Mouse (Mus musculus) midbrain, embryonic 13.5 days (tissue): ENCODE measurements at regions not wholly inside any gene's neighbourhood (a gene's known extent, or its start where the extent isn't known, plus 50 kb on each side); places are given as distances from the start of the nearest gene placed in this dataset.

ENCODE experiments used
- ATAC-seq: fragments of 200-750 bp; cut with Nextera tagmentation; 2 replicates; pipeline ENCODE4 v1.8.0; 2017; ENCODE audit warnings: mild to moderate bottlenecking, moderate TSS enrichment, moderate library complexity
- H3K27ac ChIP-seq: fragments of 300-500 bp; sonication (generic); 2 replicates; pipeline ENCODE4 v1.5.1; 2015; ENCODE audit warnings: inconsistent platforms, mild to moderate bottlenecking, moderate library complexity
- H3K27me3 ChIP-seq: fragments of 300-500 bp; sonication (generic); 2 replicates; pipeline ENCODE4 v1.6.1; 2015; ENCODE audit warnings: mild to moderate bottlenecking, inconsistent platforms
- H3K36me3 ChIP-seq: fragments of 300-500 bp; sonication (generic); 2 replicates; pipeline ENCODE4 v1.6.1; 2015; ENCODE audit warnings: mild to moderate bottlenecking, inconsistent platforms
- H3K4me1 ChIP-seq: fragments of 300-500 bp; sonication (generic); replicated peaks from 2 replicates; pipeline ENCODE4 v1.6.1; 2015; ENCODE audit warnings: inconsistent platforms
- H3K4me2 ChIP-seq: fragments of 300-500 bp; sonication (generic); replicated peaks from 2 replicates; pipeline ENCODE4 v1.6.1; 2015; ENCODE audit warnings: moderate library complexity, mild to moderate bottlenecking, inconsistent platforms
- H3K4me3 ChIP-seq: fragments of 300-500 bp; sonication (generic); replicated peaks from 2 replicates; pipeline ENCODE4 v1.5.1; 2015; ENCODE audit warnings: mild to moderate bottlenecking, inconsistent platforms
- H3K9ac ChIP-seq: fragments of 300-500 bp; sonication (generic); replicated peaks from 2 replicates; pipeline ENCODE4 v1.6.1; 2015; ENCODE audit warnings: mild to moderate bottlenecking, inconsistent platforms
- H3K9me3 ChIP-seq: fragments of 300-500 bp; sonication (generic); 2 replicates; pipeline ENCODE4 v1.6.1; 2016; ENCODE audit warnings: mild to moderate bottlenecking, inconsistent platforms
- WGBS: fragments of 180-500 bp; shearing (Covaris S2); methylation state at CpG from one replicate; pipeline ENCODE4 v1.1.7; 2015; 5-methylcytosine and 5-hydroxymethylcytosine counted together

DNA sequence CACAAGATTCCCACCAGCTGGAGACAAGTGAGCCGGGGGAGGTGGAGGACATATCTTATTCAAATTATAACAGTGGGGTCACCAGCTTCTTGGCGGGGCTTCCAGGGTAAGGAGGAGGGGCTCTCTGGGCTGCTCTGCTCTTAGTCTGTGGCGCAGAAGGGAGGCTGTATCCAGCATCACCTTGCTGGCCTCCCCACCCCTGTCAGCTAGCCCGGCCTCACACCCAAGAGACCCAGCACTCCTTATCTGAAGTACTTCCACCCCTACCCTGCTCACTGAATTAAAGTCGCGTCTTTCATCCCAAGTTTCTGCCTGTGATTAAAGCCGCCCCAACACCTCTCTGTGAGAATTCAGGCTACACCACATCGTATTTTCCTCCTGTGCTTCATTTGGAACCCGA lies 119.8 kb upstream of the Zfp507 start:
- Histone ChIP-seq H3K36me3 (no peaks in the 10 kb centered on the region), H3K4me2 (peak overlapping the region; percentile 37), H3K4me3 (no peak overlapping the region), H3K27me3 (no peaks in the 10 kb centered on the region), H3K4me1 (peaks cover 21% of the 10 kb centered on the region), H3K9ac (no peak overlapping the region; the same call in 1 of the 2 replicates), H3K9me3 (peaks cover 5% of the 10 kb centered on the region; the same call in 1 of the 2 replicates), H3K27ac (no peak overlapping the region)
- ATAC-seq, result peak; percentile 62; the same call in 1 of the 2 replicates
- 34% methylated on average over 9 of the region's 9 CpGs for WGBS

DNA sequence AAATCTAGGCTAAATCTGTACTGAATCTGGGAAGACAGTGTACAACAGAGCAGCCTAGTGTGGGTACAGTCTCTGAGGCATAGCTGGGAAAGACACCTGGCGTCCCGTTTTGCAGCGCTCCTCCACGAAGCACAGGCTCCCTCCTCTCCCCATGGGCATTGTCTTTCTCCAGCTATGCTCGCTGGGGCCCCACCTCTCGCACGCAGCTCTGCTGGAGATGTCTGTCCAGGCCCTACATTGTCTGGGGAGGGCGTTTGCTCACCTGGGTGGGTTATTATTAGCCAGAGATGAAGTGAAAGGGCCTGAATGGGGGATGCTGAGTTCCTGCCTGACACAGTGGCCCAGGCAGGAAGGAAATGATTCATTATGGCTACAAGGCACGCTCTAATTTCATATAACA lies 118.1 kb upstream of the Zfp507 start:
- H3K4me1 ChIP-seq, result peaks cover 21% of the 10 kb centered on the region
- H3K9ac ChIP-seq, result no peak overlapping the region
- WGBS, result 37% methylated on average over 9 of the region's 9 CpGs
- H3K27me3 ChIP-seq, result no peaks in the 10 kb centered on the region
- peak; percentile 27; the same call in 1 of the 2 replicates for ATAC-seq
- H3K36me3 ChIP-seq, result no peaks in the 10 kb centered on the region
- H3K9me3 ChIP-seq, result no peaks in the 10 kb centered on the region
- H3K4me2 ChIP-seq, result no peak overlapping the region
- no peak overlapping the region for H3K27ac ChIP-seq
- no peak overlapping the region for H3K4me3 ChIP-seq

DNA sequence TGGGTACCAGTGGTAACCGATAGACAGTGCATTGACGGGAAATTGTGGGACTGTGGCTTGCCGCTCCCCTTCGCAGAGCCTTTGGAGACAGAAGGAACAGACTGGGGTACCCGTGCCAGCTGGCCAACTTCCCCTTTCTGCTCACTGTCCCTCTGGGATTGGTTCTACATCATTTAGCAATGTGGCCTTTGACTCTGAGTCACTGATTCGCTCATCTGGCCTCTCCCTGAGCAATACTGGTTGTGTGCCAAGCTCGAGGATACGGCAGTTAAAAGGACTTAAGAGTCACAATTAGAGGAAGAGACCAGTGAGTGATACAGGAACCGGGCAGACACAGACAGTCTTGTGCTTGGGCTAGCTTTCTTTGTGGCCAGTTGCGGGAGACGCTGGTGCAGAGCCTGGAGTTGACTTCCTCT lies 117.4 kb upstream of the Zfp507 start:
- H3K9me3 ChIP-seq, result no peaks in the 10 kb centered on the region
- no peak overlapping the region for H3K4me2 ChIP-seq
- no peaks in the 10 kb centered on the region for H3K27me3 ChIP-seq
- H3K36me3 ChIP-seq, result no peaks in the 10 kb centered on the region
- H3K4me1 ChIP-seq, result peaks cover 21% of the 10 kb centered on the region
- H3K4me3 ChIP-seq, result no peak overlapping the region
- 82% methylated on average over 11 of the region's 11 CpGs for WGBS
- H3K27ac ChIP-seq, result no peak overlapping the region
- no peak overlapping the region for H3K9ac ChIP-seq
- no peak for ATAC-seq

GRCm38 (mm10) chr7:35910109-35910706 lies 107.4 kb upstream of the Zfp507 start:
- Histone ChIP-seq H3K9me3 (no peaks in the 10 kb centered on the region), H3K4me1 (no peaks in the 10 kb centered on the region), H3K27me3 (no peaks in the 10 kb centered on the region), H3K4me3 (no peak overlapping the region), H3K4me2 (no peak overlapping the region), H3K27ac (no peak overlapping the region), H3K9ac (no peak overlapping the region), H3K36me3 (no peaks in the 10 kb centered on the region)
- ATAC-seq, result no peak
- 76% methylated on average over 8 of the region's 8 CpGs for WGBS

- Histone ChIP-seq H3K9ac (no peak overlapping the region), H3K27me3 (peaks cover 9% of the 10 kb centered on the region; the same call in 1 of the 2 replicates), H3K4me2 (peak overlapping the region; percentile 47), H3K4me3 (peak overlapping the region; percentile 18), H3K36me3 (no peaks in the 10 kb centered on the region), H3K27ac (no peak overlapping the region), H3K4me1 (peaks cover 5% of the 10 kb centered on the region; the same call in 1 of the 2 replicates), H3K9me3 (0 out of 2 replicates have a peak, but pooled peaks cover 3% of the 10 kb centered on the region)
- ATAC-seq, result peak; percentile 72
- WGBS, result 3% methylated on average over 17 of the region's 17 CpGs
Measured at GRCm38 (mm10) chr7:35901942-35902381, 99.2 kb upstream of the Zfp507 start.

GRCm38 (mm10) chr7:35898701-35899445 lies 96.1 kb upstream of the Zfp507 start:
- H3K4me2 ChIP-seq, result no peak overlapping the region
- ATAC-seq, result no peak
- peaks cover 5% of the 10 kb centered on the region; the same call in 1 of the 2 replicates for H3K4me1 ChIP-seq
- H3K27me3 ChIP-seq, result peaks cover 9% of the 10 kb centered on the region; the same call in 1 of the 2 replicates
- H3K9me3 ChIP-seq, result 0 out of 2 replicates have a peak, but pooled peaks cover 3% of the 10 kb centered on the region
- H3K4me3 ChIP-seq, result no peak overlapping the region
- H3K27ac ChIP-seq, result no peak overlapping the region
- no peak overlapping the region for H3K9ac ChIP-seq
- 88% methylated on average over 6 of the region's 6 CpGs for WGBS
- H3K36me3 ChIP-seq, result no peaks in the 10 kb centered on the region

DNA sequence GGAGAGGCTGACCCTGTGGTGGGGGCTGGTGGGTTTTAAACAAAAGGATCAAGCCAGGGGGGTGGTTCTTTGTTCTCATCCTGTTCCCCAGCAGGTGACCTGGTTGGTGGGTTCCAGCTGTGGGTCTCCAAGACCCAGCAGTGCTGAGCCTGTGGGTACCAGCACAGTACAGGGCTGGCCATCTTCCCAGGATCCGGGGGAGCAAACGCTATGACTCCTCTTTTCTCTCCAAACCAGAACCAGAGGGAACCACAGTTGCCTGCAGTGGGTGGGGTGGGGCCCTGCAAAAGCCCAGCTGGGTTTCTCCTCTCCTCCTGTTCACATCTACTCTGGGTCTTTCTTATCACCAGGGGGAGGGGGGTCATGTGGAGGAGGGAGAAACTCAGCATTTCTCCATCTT lies 90.5 kb upstream of the Zfp507 start:
- Histone ChIP-seq H3K36me3 (no peaks in the 10 kb centered on the region), H3K27me3 (no peaks in the 10 kb centered on the region), H3K4me2 (no peak overlapping the region), H3K9me3 (no peaks in the 10 kb centered on the region), H3K4me3 (no peak overlapping the region), H3K9ac (no peak overlapping the region), H3K4me1 (no peaks in the 10 kb centered on the region), H3K27ac (no peak overlapping the region)
- no peak for ATAC-seq
- WGBS, result 31% methylated on average over 2 of the region's 2 CpGs

DNA sequence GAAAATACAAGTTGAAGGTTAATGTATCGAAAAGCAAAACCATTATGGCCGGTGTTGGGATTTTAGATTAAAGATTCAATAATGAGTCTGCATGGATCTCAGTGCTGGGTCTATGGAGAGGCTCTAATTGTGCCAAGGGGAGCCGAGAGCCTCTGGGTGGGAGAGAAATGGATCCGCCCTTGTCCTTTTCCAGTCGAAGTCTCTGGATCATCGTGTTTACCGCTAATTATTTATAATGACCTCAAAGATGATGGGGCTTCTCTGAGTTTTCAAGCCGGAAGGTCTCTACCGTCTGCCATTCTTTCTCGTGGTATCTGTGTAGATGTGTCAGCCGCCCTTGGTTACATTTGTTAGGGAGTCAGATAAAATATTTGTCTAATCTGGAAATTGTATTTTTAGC lies 83.2 kb upstream of the Zfp507 start:
- H3K4me1 ChIP-seq, result no peaks in the 10 kb centered on the region
- no peaks in the 10 kb centered on the region for H3K36me3 ChIP-seq
- 89% methylated on average over 11 of the region's 11 CpGs for WGBS
- no peak overlapping the region for H3K27ac ChIP-seq
- H3K9me3 ChIP-seq, result no peaks in the 10 kb centered on the region
- no peak overlapping the region for H3K9ac ChIP-seq
- no peak for ATAC-seq
- H3K4me2 ChIP-seq, result no peak overlapping the region
- no peaks in the 10 kb centered on the region for H3K27me3 ChIP-seq
- no peak overlapping the region for H3K4me3 ChIP-seq

- H3K27ac ChIP-seq, result no peak overlapping the region
- H3K9ac ChIP-seq, result no peak overlapping the region
- H3K4me3 ChIP-seq, result no peak overlapping the region
- ATAC-seq, result peak; percentile 84
- no peaks in the 10 kb centered on the region for H3K36me3 ChIP-seq
- no peak overlapping the region for H3K4me2 ChIP-seq
- no peaks in the 10 kb centered on the region for H3K4me1 ChIP-seq
- no peaks in the 10 kb centered on the region for H3K27me3 ChIP-seq
- 53% methylated on average over 9 of the region's 9 CpGs for WGBS
- no peaks in the 10 kb centered on the region for H3K9me3 ChIP-seq
Measured at GRCm38 (mm10) chr7:35879755-35880304, 77.0 kb upstream of the Zfp507 start.

- WGBS, result 86% methylated on average over 7 of the region's 7 CpGs
- no peak overlapping the region for H3K4me2 ChIP-seq
- 0 out of 2 replicates have a peak, but pooled peaks cover 5% of the 10 kb centered on the region for H3K9me3 ChIP-seq
- ATAC-seq, result no peak
- H3K36me3 ChIP-seq, result no peaks in the 10 kb centered on the region
- no peak overlapping the region for H3K4me3 ChIP-seq
- H3K4me1 ChIP-seq, result no peaks in the 10 kb centered on the region
- no peak overlapping the region for H3K27ac ChIP-seq
- no peaks in the 10 kb centered on the region for H3K27me3 ChIP-seq
- H3K9ac ChIP-seq, result no peak overlapping the region
Measured at GRCm38 (mm10) chr7:35878164-35878563, 75.4 kb upstream of the Zfp507 start.

DNA sequence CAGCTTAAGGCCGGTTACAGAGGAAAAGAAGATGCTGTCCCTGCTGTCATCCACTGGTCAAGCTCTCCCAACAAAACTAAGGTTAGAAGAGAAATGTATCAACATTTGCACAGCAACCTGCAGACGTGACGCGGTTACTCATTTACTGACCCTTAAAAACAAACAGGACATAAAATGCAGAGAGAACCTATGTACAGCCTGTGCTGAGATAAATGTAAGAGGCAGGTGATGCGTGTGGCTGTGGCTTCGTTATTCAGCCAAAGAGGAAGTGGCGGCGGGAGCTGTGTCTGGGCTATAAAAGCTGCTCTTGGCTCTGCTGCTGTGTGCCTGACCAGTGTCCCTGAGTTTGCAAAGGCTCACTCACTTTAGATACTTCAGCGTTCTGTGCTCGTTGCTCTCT lies 58.2 kb upstream of the Zfp507 start:
- no peak overlapping the region for H3K4me3 ChIP-seq
- H3K9ac ChIP-seq, result no peak overlapping the region
- ATAC-seq, result no peak
- H3K4me2 ChIP-seq, result no peak overlapping the region
- 88% methylated on average over 10 of the region's 10 CpGs for WGBS
- no peaks in the 10 kb centered on the region for H3K4me1 ChIP-seq
- H3K27me3 ChIP-seq, result no peaks in the 10 kb centered on the region
- H3K36me3 ChIP-seq, result no peaks in the 10 kb centered on the region
- no peak overlapping the region for H3K27ac ChIP-seq
- peaks cover 7% of the 10 kb centered on the region; the same call in 1 of the 2 replicates for H3K9me3 ChIP-seq

- H3K4me2 ChIP-seq, result no peak overlapping the region
- no peak overlapping the region for H3K27ac ChIP-seq
- no peak overlapping the region for H3K4me3 ChIP-seq
- no peak overlapping the region for H3K9ac ChIP-seq
- peaks cover 7% of the 10 kb centered on the region; the same call in 1 of the 2 replicates for H3K9me3 ChIP-seq
- H3K36me3 ChIP-seq, result no peaks in the 10 kb centered on the region
- WGBS, result 27% methylated on average over 3 of the region's 3 CpGs
- H3K27me3 ChIP-seq, result no peaks in the 10 kb centered on the region
- no peak for ATAC-seq
- H3K4me1 ChIP-seq, result no peaks in the 10 kb centered on the region
Measured at GRCm38 (mm10) chr7:35859601-35860000, 56.8 kb upstream of the Zfp507 start.
